Mouse (Mus musculus): ENCODE measurements at regions not wholly inside any gene's neighbourhood (a gene's known extent, or its start where the extent isn't known, plus 50 kb on each side); places are given as distances from the start of the nearest gene placed in this dataset.

DNA sequence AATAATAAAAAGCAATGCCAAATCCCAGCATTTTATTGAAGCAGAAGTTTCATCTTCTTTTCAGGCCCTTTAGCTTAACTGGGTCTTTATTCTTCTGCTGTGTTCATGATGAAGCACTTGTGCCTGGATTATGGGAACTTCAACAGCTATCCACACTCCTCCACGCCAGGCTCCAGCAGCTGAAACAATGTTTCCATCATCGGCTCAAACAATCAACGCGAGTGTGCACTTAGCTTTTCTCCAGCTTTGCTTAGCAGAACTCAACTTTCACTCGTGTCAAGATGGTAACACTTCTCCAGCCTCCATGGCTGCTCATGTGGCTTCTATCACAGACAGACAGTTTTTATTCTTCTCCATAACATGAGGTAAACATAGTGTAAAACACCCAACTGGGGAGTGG, 143.8 kb upstream of the Mdm1 start:
- no peak for DNase-seq

DNA sequence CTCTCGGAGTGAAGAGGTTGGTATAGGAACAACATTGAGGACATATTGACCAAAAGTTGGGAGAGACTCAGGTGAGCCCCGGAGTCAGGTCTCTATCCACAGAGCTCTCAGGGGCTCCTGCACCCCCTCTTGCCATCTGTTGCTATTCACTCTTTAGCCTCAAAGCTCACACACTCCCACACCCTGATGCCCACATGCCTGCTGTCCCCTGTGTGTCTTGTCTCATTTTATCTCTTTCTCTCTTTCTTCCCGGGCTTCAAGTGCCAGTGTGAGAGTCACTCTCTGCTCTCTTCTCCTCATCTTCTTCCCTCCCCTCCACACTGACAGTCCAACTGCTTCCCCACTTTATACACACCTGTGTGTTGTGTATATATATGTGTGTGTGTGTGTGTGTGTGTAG, 141.0 kb upstream of the Mdm1 start:
- DNase-seq, result no peak

DNA sequence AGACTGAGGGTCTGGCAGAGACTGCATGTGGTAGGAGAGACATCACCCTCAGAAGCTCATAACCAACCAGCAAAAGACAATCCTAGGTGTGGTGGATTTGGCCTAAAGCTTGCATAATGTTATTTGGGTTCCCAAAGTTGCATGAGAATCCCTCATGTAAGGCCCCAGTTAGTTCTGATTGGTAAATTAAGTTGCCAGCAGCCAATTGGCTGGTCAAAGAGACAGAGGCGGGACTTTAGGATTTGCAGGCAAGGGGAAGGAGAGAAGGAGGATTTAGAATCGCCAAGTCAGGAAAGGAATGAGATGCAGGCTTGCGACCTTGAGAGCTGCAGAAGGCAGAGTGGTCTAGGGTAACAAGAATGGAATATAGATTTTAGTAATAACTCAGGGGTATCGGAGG, 140.1 kb upstream of the Mdm1 start:
- no peak for DNase-seq

DNA sequence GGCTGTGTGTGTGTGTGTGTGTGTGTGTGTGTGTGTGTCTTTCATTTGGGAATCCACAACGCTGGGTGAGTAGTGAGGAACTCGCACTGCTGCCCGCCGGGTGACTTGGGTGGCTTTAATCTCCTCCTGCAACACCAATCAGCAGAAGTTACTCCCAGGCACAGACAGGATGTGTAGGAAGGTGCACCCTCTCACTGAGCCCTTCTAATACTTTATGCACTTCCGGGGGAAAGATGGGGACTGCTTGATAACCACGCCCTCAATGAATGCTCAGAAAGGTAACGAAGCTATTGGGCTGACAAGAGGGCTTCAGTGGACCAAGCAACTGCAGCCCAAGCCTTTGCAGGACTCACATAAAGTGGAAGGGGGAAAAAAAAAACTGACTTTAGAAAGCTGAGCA, 139.6 kb upstream of the Mdm1 start:
- no peak for DNase-seq

DNA sequence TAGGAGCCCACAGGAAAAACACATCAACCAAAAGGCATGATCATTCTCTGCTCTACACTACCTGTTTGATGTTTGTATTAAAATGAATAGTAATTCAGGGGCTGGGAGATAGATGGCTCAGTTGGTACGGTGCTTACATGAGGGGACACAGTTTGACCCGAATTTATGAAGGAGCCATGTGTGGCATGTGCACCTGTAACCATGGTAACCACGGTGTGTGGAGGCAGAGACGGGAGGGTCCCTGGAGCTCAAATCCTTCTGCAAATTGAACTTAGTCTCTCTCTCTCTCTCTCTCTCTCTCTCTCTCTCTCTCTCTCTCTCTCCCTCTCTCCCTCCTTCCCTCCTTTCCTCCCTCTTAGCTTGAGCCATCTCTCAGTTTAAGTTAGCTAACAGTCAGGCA, 139.1 kb upstream of the Mdm1 start:
- DNase-seq, result no peak

DNA sequence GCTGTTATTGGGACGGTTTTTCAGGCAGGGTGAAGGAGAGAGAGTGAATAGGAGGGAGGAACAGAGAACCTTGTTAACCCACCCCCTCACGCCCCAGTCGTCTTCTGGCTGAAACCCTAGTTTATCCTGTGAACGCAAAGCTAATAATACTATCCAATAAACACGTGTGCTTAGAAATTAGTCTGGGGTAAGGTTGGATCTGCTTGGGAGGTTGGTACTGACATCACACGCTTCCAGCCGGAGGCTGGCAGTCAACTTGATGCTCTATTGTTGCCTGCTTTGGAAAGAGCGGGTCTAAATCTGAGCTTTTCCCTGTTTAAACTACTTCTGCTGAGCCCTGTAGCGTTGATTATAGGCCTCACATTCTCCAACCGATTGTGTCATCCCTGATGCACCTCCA, 138.4 kb upstream of the Mdm1 start:
- DNase-seq, result no peak

DNA sequence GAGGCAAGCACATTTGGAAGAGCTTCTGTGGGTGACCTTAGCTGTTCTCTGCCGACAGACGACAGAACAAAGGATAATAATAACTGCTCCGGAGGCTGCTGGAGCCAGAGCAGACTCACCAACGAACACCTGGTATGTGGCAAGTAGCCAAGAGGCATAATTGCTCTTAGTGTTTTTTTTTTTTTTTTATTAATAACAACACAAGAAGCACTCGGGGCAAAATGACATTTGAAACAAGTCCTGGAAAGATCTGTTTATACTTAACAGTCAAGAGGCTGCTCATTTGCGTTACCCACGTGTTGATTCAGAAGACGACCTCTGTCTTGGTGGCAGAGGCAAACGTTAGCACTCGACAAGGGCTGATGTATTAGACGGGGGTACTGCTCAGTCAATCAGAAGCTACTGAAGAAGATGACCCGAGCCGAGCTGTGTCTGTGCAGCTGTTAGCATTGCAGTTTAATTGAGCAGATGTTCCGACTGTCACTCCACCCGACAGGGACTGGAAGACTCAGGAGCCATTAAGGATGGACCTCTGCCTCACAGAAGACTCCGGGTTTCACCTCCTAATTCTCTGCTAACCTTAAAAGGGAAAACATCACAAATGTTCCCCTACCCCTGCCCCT, 137.8 kb upstream of the Mdm1 start:
- no peak for DNase-seq

DNA sequence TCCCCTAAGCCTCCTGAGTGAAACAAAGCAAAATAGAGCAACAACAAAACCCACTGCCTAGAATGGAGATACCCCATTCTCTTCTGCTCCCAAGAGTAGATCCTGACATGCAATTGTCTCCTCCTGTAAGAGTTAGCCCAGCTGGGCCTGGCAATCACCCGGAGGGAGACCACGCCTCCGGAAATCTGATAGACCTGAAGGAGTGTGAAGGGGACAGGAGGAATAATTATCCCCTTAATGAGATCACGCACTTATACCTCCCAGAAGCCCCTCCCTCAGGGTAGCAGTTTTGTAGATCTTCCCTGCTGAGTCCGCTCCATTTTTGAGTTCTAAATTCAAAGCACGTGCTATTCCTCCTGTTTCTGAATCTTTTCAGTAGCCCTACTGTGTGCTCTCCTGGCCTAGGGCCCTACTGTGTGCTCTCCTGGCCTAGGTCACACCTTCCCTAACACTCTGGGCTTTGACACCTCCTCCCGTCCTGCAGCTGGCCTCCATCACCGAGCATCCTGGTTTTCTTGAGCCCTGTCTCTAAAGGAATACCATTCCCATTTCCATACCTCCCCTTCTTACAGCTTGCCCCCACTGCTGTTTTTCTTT, 137.2 kb upstream of the Mdm1 start:
- DNase-seq, result no peak

DNA sequence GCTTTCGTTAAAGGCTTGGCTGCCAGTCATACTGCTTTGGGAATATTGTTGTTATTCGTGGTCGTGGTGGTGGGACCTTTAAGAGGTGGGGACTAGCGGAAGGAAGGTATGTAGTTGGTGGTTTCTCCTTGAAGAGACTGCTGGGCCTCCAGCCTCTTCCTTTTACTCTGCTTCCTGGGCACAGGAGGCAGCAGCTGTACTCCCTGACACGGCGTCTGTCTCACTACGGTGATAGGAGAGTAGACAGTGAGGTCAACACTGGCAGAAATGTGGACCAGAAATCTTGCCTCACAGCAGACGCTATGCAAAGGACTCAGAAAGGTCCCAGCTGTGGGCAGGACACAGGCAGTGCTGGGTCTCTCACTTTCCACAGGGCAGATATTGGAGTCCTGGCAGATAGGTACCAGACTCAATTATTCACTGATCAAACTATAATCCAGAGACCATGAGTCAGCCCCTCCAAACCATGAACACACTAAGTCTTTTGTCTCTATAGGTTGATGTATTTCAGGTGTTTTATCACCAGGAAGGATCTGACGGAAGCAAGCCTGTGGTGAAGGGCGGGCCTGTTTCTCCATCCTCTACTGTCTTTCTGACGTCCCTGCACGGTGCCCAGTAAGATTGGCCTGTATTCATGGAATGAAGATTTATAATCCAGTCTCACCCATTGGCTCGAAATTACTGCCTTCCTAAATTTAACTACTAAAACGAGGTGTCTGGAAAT, 134.6 kb upstream of the Mdm1 start:
- DNase-seq, result no peak

DNA sequence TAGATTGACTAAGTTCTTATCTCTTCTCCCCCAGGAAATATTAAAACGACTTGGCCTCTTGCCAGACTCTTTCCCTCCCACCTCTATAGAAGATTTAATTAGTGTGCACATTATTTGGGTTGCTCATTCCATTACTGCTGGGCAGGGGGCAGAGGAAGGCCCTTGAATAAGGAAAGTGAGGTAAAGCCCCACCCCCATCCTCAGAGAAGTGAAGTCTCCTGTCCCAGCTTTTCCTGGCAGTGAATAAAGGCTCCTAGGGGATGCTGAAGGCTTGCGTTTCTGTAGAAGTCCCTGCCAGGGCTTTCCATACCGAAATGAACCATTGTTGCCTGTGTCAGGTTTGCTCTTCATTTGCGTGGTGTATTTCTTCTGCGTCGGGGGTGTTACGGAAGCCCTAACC, 133.8 kb upstream of the Mdm1 start:
- DNase-seq, result no peak

DNA sequence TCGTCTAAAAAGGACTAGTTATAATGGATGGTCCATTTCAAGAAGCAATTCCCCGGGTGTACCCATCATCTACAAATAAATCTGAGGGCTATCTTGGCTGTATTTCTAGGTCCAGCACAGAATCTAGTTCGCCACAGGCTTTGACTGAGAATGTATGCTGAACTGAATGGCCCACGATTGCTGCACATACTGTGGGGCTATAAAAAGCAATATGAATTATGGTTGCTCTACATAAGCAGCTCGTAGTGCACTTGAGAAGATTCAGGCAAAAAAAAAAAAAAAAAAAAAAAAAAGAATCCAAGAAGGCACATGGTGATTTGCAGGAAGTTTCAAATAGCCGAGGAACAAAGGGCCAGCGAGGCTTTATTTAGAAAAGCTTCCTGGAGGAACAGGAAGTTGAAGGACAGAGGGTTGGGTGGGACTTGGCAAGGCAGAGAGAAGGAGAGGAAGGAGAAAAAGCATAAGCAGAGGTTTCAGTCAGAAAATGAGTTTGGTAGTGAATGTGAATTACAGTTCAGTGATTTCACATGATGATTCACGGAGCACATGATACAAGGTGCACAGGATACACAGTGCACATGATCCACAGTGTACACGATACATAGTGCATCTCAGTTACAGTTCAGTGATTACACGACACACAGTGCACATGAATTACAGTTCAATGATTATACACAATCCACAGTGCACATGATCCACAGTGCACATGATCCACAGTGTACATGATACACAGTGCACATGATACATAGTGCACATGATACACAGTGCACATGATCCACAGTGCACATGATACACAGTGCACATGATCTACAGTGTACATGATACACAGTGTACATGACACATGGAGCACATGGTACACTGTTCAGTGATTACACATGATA, 129.7 kb upstream of the Mdm1 start:
- peak; percentile 74 for DNase-seq

DNA sequence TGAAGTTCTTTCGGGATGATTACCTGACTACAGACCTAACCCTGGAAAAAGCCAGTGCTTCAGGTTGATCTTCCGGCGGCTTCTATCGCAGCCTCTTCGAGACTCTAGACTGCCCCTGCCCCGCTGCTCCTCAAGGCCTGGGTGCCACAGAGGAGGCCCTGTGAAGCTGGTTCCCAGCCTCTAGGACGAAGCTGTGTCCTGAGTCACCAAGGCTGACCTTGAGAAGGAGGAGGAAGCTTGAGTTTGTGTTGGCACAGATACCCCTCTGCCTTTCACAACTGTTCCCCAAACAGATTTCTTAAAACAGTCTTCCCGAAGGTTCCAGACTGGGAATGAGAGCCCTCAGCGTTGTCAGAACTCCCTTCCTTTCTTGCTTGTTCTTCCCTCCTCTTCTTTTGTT, 112.8 kb upstream of the Mdm1 start:
- no peak for DNase-seq

DNA sequence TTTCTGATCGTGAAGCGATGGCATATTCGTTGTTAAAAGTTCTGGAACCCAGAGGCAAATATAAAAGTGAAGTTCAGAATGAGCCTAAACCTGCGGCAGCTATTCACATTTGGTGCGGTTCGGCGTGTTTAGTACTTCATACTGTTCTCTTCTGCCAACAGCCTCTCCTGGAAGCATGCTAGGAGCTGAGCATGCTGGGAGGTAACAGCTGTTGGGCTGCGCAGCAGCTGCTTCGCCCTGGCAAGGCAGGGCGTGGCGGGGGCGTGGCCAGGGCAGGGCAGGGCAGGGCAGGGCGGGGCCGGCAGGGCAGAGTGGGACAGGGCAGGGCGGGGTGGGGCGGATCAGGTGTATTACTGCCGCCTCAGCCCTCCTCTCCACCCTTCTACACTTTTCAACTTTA, 107.2 kb upstream of the Mdm1 start:
- DNase-seq, result no peak

DNA sequence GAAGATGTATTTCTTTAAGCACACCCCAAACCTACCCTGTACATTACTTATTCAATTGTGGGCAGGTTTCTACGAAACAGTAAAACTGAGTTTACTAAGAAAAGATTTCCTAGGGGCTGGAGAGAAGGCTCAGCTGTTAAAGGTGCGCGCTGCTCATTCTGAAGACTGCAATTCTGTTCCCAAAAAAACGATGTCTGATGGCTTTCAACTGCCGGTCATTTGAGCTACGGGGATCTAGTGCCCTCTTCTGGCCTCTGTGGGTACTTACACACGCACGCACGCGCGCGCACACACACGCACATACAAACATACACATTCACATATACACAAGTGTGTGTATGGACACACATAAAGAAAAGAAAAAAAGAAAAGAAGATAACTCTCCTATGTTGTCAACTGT, 106.6 kb upstream of the Mdm1 start:
- no peak for DNase-seq

DNA sequence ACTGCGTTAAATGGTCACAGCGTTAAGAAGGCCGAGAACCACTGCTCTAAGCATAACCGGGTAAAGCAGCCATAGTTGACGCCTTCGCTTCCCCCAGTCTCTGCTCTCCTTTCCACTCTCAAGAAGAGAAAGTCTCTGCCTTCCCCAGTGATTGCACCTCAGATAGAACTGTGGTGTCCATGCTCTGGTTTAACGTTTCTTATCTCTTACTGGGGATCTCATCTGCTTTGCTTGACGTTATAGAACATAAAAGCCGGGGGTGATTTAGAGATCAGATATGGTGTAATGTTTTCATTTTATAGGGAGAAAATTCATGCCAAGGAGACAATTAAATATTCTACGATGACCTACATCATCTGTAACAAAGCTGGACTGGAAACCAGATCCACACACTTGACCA, 103.1 kb upstream of the Mdm1 start:
- no peak for DNase-seq

DNA sequence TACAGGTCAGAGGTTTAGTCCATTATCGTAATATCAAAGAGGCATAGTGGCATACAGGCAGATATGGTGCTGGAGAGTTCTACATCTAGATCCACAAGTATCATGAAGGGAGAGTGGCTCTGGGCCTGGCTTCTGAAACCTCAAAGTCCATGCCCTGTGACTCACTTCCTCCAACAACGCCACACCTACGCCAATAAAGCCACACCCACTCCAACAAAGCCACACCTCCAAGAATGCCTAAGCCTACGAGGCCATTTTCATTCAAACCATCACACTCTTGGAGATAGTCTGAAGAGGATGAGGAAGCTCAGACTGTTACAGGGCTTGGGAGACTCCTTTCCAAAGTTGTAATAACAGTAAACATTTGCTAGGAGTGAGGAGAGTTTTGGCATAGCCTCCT, 102.6 kb upstream of the Mdm1 start:
- DNase-seq, result no peak

DNA sequence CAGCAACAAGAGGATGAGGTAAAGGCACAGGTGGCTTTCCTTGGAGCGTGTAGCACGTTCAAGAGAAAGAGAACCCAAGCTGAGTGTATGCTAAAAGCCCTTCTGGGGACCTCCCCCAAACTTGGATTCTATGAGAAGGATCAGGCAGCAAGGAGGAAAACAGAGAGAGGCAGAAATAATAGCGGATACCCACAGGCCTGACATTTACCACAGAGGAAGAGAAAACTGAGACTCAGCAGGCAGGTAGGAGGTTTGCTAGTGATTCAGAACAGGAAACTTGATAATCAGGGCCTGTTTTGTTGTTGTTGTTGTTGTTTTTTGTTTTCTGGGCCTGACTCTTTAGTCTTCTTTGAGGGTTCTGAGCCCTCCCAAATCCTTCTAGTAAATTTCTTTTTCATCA, 100.5 kb upstream of the Mdm1 start:
- no peak for DNase-seq

DNA sequence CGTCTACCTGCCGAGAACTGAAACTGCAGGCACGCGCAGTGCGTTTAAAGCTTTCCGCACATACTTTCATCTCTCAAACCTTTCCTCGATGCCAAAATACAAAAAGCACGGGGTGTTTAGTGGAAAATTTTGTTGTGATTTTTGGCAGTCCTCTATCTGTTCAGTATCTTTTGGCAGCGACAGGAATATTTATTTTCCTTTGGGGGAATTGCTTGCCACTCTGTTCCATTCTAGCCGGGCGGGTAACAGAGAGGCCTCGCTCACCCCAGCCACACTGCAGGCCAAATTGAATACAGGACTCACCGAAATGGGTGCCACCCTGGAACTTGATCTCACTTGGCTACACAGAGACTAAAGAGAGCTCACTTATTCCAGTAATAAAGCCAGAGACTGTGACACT, 97.8 kb upstream of the Mdm1 start:
- no peak for DNase-seq

DNA sequence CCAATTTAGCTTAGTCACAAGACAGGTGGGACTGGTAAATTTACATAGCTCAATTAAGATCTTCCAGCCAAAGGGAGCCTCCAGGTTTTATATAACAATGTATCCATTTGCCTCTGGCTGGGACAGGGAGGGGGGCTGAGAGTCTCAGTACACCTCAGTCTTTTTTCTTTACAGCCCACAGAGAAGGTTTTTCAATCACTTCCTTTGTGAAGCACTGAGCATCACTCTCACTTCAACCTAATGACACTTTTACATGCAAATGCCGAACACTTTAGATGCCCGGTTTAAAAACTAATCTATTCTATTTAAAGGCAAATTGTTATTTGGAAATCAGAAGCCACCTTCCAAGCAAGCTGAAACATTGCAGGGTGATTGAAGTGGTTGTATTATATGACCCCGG, 96.8 kb upstream of the Mdm1 start:
- no peak for DNase-seq

DNA sequence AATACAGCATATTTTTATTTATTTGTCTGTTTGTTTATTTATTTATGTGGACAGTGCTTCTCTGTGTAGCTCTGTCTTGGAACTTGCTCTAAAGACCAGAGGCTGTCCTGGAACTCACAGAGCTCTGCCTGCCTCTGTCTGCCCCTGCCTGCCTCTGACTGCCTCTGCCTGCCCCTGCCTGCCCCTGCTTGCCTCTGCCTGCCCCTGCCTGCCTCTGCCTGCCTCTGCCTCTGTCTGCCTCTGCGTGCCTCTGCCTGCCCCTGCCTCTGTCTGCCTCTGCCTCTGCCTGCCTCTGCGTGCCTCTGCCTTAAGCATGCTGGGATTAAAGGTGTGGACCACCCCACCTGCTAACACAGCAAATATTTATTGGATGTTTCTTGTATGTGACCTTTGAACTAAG, 96.2 kb upstream of the Mdm1 start:
- no peak for DNase-seq

DNA sequence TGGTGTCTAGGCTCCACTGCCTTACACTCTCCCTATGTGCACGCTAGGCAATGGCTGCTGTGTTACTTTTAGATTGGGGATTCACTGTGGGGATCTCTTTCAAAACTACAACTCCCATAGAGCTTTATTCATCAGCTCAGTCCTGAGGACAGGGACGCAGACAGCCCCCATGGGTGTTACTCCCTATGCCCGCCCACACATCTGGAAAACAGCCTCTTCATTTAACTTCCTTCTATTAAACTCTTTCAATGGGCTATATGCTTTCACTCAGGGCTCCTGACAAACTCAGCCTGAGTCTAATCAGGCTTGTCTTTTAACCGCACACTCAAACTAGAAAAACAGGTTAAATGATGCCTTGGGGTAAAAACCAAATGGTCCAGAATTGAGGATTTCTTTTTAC, 95.3 kb upstream of the Mdm1 start:
- DNase-seq, result no peak

DNA sequence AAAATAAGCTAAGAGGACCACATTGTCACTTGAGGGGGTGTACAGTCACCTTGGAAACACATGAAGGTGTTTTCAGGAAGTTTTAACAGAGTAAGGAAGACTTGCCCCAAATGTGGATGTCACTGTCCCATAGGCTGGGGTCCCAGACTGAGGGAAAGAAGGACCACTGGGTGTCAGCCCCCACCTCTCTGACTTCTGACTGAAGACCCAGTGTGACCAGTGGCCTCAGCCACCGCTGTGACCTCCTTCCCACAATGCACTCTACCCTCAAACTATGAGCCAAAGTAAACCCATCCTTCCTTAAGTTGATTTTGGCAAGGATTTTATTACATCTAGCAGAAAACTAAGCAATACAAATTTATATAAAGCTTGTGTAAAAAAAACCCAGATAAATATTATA, 94.8 kb upstream of the Mdm1 start:
- DNase-seq, result no peak

DNA sequence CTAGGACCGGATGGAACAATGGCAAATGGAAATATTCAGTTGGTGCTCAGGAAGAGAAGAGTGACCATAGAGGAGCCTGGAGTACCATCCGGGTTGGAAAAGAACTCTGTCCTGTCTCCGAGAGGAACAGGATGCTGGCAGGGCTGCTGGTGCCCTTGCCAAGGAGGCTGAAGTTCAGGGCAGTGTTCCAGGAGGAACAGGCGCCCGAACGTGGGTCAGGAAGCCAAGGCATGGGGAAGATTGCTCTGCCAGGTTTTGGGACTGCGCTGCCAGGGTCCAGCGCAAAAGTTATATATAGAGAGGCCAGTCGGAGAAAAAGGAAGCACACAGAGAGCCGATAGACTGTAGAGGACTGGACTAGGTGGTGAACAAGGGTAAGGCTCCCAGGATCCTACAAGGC, 92.3 kb upstream of the Mdm1 start:
- peak; percentile 92 for DNase-seq

DNA sequence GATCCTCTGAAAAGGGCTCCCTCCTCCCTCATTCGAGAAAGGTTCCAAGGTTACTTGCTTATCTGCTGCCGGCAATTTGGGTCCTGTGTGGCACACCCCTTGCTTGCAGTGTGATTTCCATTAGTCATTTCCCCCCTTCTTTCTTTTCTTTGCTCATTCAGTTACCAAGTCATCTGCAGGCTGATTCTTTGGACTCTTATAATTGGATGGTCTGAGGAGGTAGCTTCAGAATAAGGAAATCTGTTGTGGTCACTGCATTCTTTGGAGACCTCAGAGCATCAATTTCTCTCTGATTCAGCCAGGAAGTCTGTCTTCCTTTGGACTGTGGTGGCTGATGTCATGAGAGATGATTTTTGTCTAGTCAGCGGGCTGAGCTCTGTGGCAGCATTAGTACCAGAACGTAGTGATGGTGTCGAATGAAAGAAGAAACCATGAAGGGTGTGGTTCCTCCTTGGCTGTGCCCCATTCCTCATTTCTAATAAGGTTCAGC, 91.4 kb upstream of the Mdm1 start:
- DNase-seq, result no peak
